Mouse (Mus musculus) cortical plate, adult 2 months (tissue): Measurements from ENCODE around the gene Elmod3.

Experiments used
- CTCF ChIP-seq: fragments of 200-500 bp; IDR thresholded peaks from 2 replicates; pipeline ENCODE4 v1.5.1; 2011; ENCODE audit warnings: mild to moderate bottlenecking, control low read depth, low read length; ENCODE audit not compliant: insufficient read depth; ENCODE audit errors: extremely low read depth
- POLR2A ChIP-seq: fragments of 200-500 bp; IDR thresholded peaks from 2 replicates; pipeline ENCODE4 v1.6.1; 2011; ENCODE audit warnings: mild to moderate bottlenecking, low read length, control low read depth; ENCODE audit not compliant: insufficient read depth; ENCODE audit errors: extremely low read depth

DNA sequence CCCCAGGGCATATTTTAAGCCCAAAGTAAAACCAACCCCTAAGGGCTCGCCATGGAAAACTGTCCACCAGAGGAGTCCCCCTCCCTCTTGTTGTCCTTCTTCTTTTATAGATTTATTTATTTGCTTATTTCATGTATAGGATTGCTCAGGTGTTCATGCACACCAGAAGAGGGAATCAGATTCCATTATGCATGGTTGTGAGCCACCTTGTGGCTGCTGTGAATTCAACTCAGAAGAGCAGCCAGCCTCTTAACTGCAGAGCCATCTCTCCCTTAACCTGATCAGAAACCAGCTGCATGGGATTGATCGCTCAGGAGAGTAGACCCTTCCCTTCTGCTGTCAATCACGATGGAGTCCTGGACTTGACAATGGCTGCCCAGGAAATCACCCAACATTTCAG is 38.7 kb upstream of the Elmod3 start:
- TF ChIP-seq CTCF (0 out of 2 replicates have a peak, but pooled peaks have one; percentile 18), POLR2A (no peak)
